Mouse (Mus musculus) MEL (cell line): Measurements from ENCODE around the gene Apoa5. TPM values are rescaled to one million over a fixed set of nuclear protein-coding genes. Genes with fewer than 3 reads are reported as not detected.
A peak's percentile ranks its signal among the peaks of the same experiment; 100 is the strongest.

Experiments
- DNase-seq: peaks from one replicate; pipeline ENCODE4 v3.0.0; 2011; ENCODE audit warnings: low read depth, low spot score
- H3K27ac ChIP-seq: 2 replicates; pipeline ENCODE4 v1.5.1; 2012; ENCODE audit warnings: low read depth, mild to moderate bottlenecking, control low read depth, low read length, moderate library complexity; ENCODE audit not compliant: control insufficient read depth
- H3K27me3 ChIP-seq, 2 experiments: fragments of 150-350 bp in 1 of 2; sonication (generic) in 1 of 2; 2 replicates each; pipeline ENCODE4 v1.6.1; 2012; ENCODE audit warnings: low read length in 2 of 2, mild to moderate bottlenecking in 2 of 2, improper control_type of control experiment in 1 of 2, moderate library complexity in 1 of 2; ENCODE audit not compliant: insufficient read depth in 2 of 2, control insufficient read depth in 1 of 2
- H3K36me3 ChIP-seq, 2 experiments: 2 replicates each; pipeline ENCODE4 v1.6.1; 2012 to 2014; ENCODE audit warnings: low read length in 2 of 2, improper control_type of control experiment in 1 of 2, inconsistent platforms in 1 of 2, mild to moderate bottlenecking in 1 of 2; ENCODE audit not compliant: insufficient read depth in 2 of 2, control insufficient read depth in 1 of 2
- H3K4me1 ChIP-seq, 2 experiments: fragments of 150-350 bp in 1 of 2; sonication (generic) in 1 of 2; 2 replicates each; pipeline ENCODE4 v1.6.1; 2012; ENCODE audit warnings: low read length in 2 of 2, improper control_type of control experiment in 1 of 2, mild to moderate bottlenecking in 1 of 2; ENCODE audit not compliant: insufficient read depth in 2 of 2, control insufficient read depth in 1 of 2
- H3K4me3 ChIP-seq, 2 experiments: fragments of 150-350 bp in 1 of 2; sonication (generic) in 1 of 2; 2 replicates each; pipeline ENCODE4 v1.5.1; 2012; ENCODE audit warnings: low read depth in 2 of 2, low read length in 2 of 2, mild to moderate bottlenecking in 2 of 2, moderate library complexity in 2 of 2, control low read depth in 1 of 2, improper control_type of control experiment in 1 of 2; ENCODE audit not compliant: control insufficient read depth in 1 of 2, insufficient read depth in 1 of 2
- H3K79me2 ChIP-seq: 2 replicates; pipeline ENCODE4 v1.6.1; 2012; ENCODE audit warnings: mild to moderate bottlenecking, low read length, moderate library complexity; ENCODE audit not compliant: control insufficient read depth, poor library complexity, insufficient read depth
- H3K9ac ChIP-seq: 2 replicates; pipeline ENCODE4 v1.6.1; 2012; ENCODE audit warnings: low read depth, mild to moderate bottlenecking, control low read depth, low read length, moderate library complexity; ENCODE audit not compliant: control insufficient read depth, poor library complexity, severe bottlenecking
- H3K9me3 ChIP-seq: fragments of 150-350 bp; sonication (generic); replicated peaks from 2 replicates; pipeline ENCODE4 v1.6.1; 2012; ENCODE audit warnings: mild to moderate bottlenecking, low read length, improper control_type of control experiment, moderate library complexity; ENCODE audit not compliant: insufficient read depth
- CHD1 ChIP-seq: IDR thresholded peaks from 2 replicates; pipeline ENCODE4 v1.6.1; 2012; ENCODE audit warnings: low read depth, mild to moderate bottlenecking, inconsistent platforms, low read length, improper control_type of control experiment
- CHD2 ChIP-seq: IDR thresholded peaks from 2 replicates; pipeline ENCODE4 v1.6.1; 2011; ENCODE audit warnings: low read length, improper control_type of control experiment
- ELF1 ChIP-seq: IDR thresholded peaks from 2 replicates; pipeline ENCODE4 v1.6.1; 2014; ENCODE audit warnings: low read depth, mild to moderate bottlenecking, inconsistent platforms, low read length, improper control_type of control experiment, moderate library complexity
- ETS1 ChIP-seq: IDR thresholded peaks from 2 replicates; pipeline ENCODE4 v1.6.1; 2012; ENCODE audit warnings: low read depth, mild to moderate bottlenecking, inconsistent platforms, low read length, improper control_type of control experiment, moderate library complexity
- HCFC1 ChIP-seq: IDR thresholded peaks from 2 replicates; pipeline ENCODE4 v1.6.1; 2012; ENCODE audit warnings: low read depth, mild to moderate bottlenecking, inconsistent platforms, low read length, improper control_type of control experiment, moderate library complexity
- JUND ChIP-seq: IDR thresholded peaks from 2 replicates; pipeline ENCODE4 v1.6.1; 2011; ENCODE audit warnings: low read depth, mild to moderate bottlenecking, improper control_type of control experiment, low read length
- KAT2A ChIP-seq: conservative IDR thresholded peaks from 2 replicates; pipeline ENCODE4 v1.6.1; 2012; ENCODE audit warnings: low read depth, low read length, improper control_type of control experiment, inconsistent platforms
- MAX ChIP-seq: IDR thresholded peaks from 2 replicates; pipeline ENCODE4 v1.6.1; 2011; ENCODE audit warnings: low read length, improper control_type of control experiment
- MAZ ChIP-seq: IDR thresholded peaks from 2 replicates; pipeline ENCODE4 v1.6.1; 2012; ENCODE audit warnings: low read depth, mild to moderate bottlenecking, inconsistent platforms, low read length, improper control_type of control experiment
- MYB ChIP-seq: IDR thresholded peaks from 2 replicates; pipeline ENCODE4 v1.6.1; 2011; ENCODE audit warnings: mild to moderate bottlenecking, low read depth, low read length, improper control_type of control experiment
- MYC ChIP-seq: IDR thresholded peaks from 2 replicates; pipeline ENCODE4 v1.6.1; 2011; ENCODE audit warnings: low read depth, mild to moderate bottlenecking, low read length, improper control_type of control experiment, moderate library complexity
- NELFE ChIP-seq: IDR thresholded peaks from 2 replicates; pipeline ENCODE4 v1.6.1; 2011; ENCODE audit warnings: low read depth, low read length, improper control_type of control experiment
- POLR2A ChIP-seq, 2 experiments: IDR thresholded peaks; 2 replicates each; pipeline ENCODE4 v1.6.1; 2011 to 2012; ENCODE audit warnings: low read length in 2 of 2, mild to moderate bottlenecking in 2 of 2, control low read depth in 1 of 2, improper control_type of control experiment in 1 of 2, low read depth in 1 of 2, moderate library complexity in 1 of 2; ENCODE audit not compliant: control insufficient read depth in 1 of 2, insufficient read depth in 1 of 2, poor library complexity in 1 of 2
- SIN3A ChIP-seq: IDR thresholded peaks from 2 replicates; pipeline ENCODE4 v1.6.1; 2012; ENCODE audit warnings: low read length, improper control_type of control experiment, inconsistent platforms
- SMC3 ChIP-seq: IDR thresholded peaks from 2 replicates; pipeline ENCODE4 v1.6.1; 2011; ENCODE audit warnings: low read depth, low read length, improper control_type of control experiment
- TAL1 ChIP-seq: IDR thresholded peaks from 2 replicates; pipeline ENCODE4 v1.6.1; 2012; ENCODE audit warnings: mild to moderate bottlenecking, inconsistent platforms, low read length, moderate library complexity, mixed read lengths
- TBP ChIP-seq: IDR thresholded peaks from 2 replicates; pipeline ENCODE4 v1.8.0; 2011; ENCODE audit warnings: low read depth, low read length, improper control_type of control experiment
- TCF12 ChIP-seq: IDR thresholded peaks from 2 replicates; pipeline ENCODE4 v1.6.1; 2014; ENCODE audit warnings: low read depth, mild to moderate bottlenecking, inconsistent platforms, low read length, improper control_type of control experiment, moderate library complexity
- USF2 ChIP-seq, 2 experiments: IDR thresholded peaks; 2 replicates each; pipeline ENCODE4 v1.6.1; 2011 to 2012; ENCODE audit warnings: improper control_type of control experiment in 2 of 2, low read length in 2 of 2, borderline replicate concordance in 1 of 2, inconsistent platforms in 1 of 2, low read depth in 1 of 2, mild to moderate bottlenecking in 1 of 2; ENCODE audit not compliant: insufficient read depth in 1 of 2
- ZC3H11A ChIP-seq: IDR thresholded peaks from 2 replicates; pipeline ENCODE4 v1.6.1; 2012; ENCODE audit warnings: low read depth, mild to moderate bottlenecking, inconsistent platforms, low read length, improper control_type of control experiment
- ZKSCAN1 ChIP-seq: IDR thresholded peaks from 2 replicates; pipeline ENCODE4 v1.6.1; 2012; ENCODE audit warnings: low read depth, mild to moderate bottlenecking, inconsistent platforms, low read length, improper control_type of control experiment, moderate library complexity
- polyA plus RNA-seq, 2 experiments: library from polyadenylated mRNA; stranded (reverse) in 1 of 2; unstranded in 1 of 2; fragments of >175 nt in 1 of 2; fragments of >200 nt in 1 of 2; gene quantifications; 2 replicates each; pipeline versions ENCODE4 v1.2.1 to v1.2.4; 2012; ENCODE audit warnings: low replicate concordance in 2 of 2, low read depth in 1 of 2; ENCODE audit not compliant: insufficient read length in 2 of 2, insufficient read depth in 1 of 2, missing spikeins in 1 of 2
- total RNA-seq: library from RNA; depleted of rRNA; stranded (reverse); fragments of 300-350 nt; gene quantifications from 2 replicates; pipeline ENCODE4 v1.2.3, GENCODE M21; 2012

Apoa5 gene
- total and polyA plus RNA-seq, 3 experiments = 0.04 TPM; not detected in 2

DNA sequence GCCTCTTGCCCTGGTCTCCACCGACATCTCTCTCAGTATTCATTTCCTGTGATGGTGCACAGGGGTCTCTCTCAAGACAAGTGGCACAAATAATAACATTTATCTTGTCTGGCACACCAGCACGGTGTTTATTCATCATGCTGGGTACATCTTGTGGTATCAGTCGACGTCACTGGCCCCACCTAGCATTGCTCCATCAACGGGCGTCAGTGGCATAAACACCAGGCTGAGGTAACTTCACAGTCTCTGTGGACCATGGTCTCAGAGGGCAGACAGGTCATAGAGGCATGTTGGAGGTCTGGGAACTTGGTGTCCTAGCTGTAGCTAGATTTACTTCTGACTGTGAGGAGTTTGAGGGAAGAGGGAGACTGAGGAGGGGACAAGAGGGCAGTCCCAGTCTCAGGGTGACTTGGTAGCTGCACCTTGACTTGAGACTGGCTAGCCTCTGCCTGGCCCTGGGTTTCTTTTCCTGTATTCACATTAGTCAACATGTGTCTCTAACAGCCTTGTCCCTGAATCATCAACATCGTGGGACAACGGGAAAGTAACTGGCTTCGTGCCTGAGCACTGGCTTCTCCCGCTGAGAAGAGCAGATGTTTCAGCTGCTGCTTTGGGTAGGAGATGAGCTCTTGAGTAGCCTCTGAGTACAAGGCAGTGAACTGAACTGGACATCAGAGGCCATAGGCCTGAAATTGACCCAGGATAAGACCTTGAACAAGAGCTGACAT lies 11.6 kb upstream of the Apoa5 start:
- no peak for DNase-seq
- Histone ChIP-seq H3K9me3 (no peaks in the 10 kb centered on the region), H3K36me3 (no peaks in the 10 kb centered on the region), H3K27ac (no peak overlapping the region), H3K9ac (no peak overlapping the region), H3K4me1 (no peaks in the 10 kb centered on the region), H3K79me2 (no peaks in the 10 kb centered on the region), H3K27me3 (peaks cover 0 to 4% of the 10 kb centered on the region in 2 experiments; a peak in 2 of 4 replicates), H3K4me3 (no peak overlapping the region)
- no peak for TF ChIP-seq SMC3
- TF ChIP-seq HCFC1 = no peak
- TF ChIP-seq CHD2 = no peak
- no peak for TF ChIP-seq NELFE
- no peak for TF ChIP-seq TAL1
- TF ChIP-seq MYB = no peak
- TF ChIP-seq KAT2A = no peak
- TF ChIP-seq USF2 (IDR thresholded peaks at IDR 0.05; ENCODE audit: borderline replicate concordance in 1 of 2, insufficient read depth in 1 of 2, low read depth in 1 of 2, low read length in 2 of 2) = no peak
- no peak for TF ChIP-seq ELF1
- TF ChIP-seq ZC3H11A = no peak
- no peak for TF ChIP-seq POLR2A (IDR thresholded peaks at IDR 0.05; ENCODE audit: control insufficient read depth in 1 of 2, insufficient read depth in 1 of 2, low read depth in 1 of 2, low read length in 2 of 2, poor library complexity in 1 of 2)
- no peak for TF ChIP-seq JUND
- no peak for TF ChIP-seq SIN3A
- TF ChIP-seq MYC = no peak
- TF ChIP-seq ZKSCAN1 = no peak
- no peak for TF ChIP-seq CHD1
- TF ChIP-seq MAX = no peak
- no peak for TF ChIP-seq MAZ

DNA sequence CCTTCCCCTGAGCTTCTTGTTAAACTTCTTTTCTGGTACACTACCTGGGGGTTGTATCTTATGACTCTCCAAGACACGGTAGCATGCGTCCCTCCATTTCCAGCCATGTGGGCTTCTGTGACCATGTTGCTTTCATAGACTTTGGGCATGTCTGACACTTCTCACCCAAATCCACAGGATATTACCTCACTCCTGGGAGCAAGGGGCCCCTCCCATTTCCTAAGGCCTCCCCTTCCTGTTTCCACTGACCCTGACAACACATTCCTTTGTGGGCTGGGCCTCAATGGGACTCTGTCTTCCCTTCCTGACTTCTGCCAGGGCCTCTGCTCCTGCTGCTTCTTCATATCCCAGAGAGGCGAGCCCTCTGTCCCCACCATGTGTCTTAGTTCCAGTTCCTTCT lies 10.9 kb upstream of the Apoa5 start:
- H3K27me3 ChIP-seq = peaks cover 0 to 5% of the 10 kb centered on the region in 2 experiments; a peak in 2 of 4 replicates
- H3K4me1 ChIP-seq = no peaks in the 10 kb centered on the region
- H3K79me2 ChIP-seq = no peaks in the 10 kb centered on the region
- peak; percentile 25 for DNase-seq
- no peak overlapping the region for H3K4me3 ChIP-seq
- no peak overlapping the region for H3K9ac ChIP-seq
- H3K27ac ChIP-seq = no peak overlapping the region
- no peaks in the 10 kb centered on the region for H3K9me3 ChIP-seq
- TF ChIP-seq ZC3H11A (no peak), ETS1 (no peak), SMC3 (no peak), TBP (no peak), TCF12 (no peak), NELFE (no peak), USF2 (IDR thresholded peaks at IDR 0.05; ENCODE audit: borderline replicate concordance in 1 of 2, insufficient read depth in 1 of 2, low read depth in 1 of 2, low read length in 2 of 2) (no peak), SIN3A (no peak), MYB (no peak)
- no peaks in the 10 kb centered on the region for H3K36me3 ChIP-seq
